Mouse (Mus musculus): ENCODE measurements around the gene Alk. TPM values are rescaled to one million over a fixed set of nuclear protein-coding genes. Genes with fewer than 3 reads are reported as not detected.

Alk gene
- polyA plus RNA-seq, 1 experiment from 2014 or later: 0.17 TPM

- H3K27ac ChIP-seq (ENCODE audit: low read depth, low read length): no peak overlapping the region
- H3K36me3 ChIP-seq (ENCODE audit: control insufficient read depth, insufficient read depth): no peaks in the 10 kb centered on the region
- H3K4me3 ChIP-seq (ENCODE audit: low read depth, low read length): no peak overlapping the region
- no peak for ATAC-seq
- H3K4me1 ChIP-seq (replicated peaks; ENCODE audit: control insufficient read depth, insufficient read depth, low read length): no peaks in the 10 kb centered on the region
- no peak overlapping the region for H3K9ac ChIP-seq (ENCODE audit: low read depth, low read length)
- no peaks in the 10 kb centered on the region for H3K27me3 ChIP-seq (replicated peaks; ENCODE audit: control insufficient read depth, insufficient read depth, low read length)
- no peak overlapping the region for H3K4me2 ChIP-seq (replicated peaks; ENCODE audit: low read depth)
- no peaks in the 10 kb centered on the region for H3K9me3 ChIP-seq (ENCODE audit: control insufficient read depth)
- 71% methylated on average over 6 of the region's 6 CpGs for WGBS
- TF ChIP-seq CTCF (IDR thresholded peaks at IDR 0.05; ENCODE audit: low read depth): no peak
Measured at GRCm38 (mm10) chr17:72005365-72005764, 599.1 kb downstream of the Alk start.

- no peaks in the 10 kb centered on the region for H3K36me3 ChIP-seq (ENCODE audit: control insufficient read depth, insufficient read depth)
- no peak for ATAC-seq
- H3K4me3 ChIP-seq (ENCODE audit: low read depth, low read length): no peak overlapping the region
- no peak overlapping the region for H3K4me2 ChIP-seq (replicated peaks; ENCODE audit: low read depth)
- 68% methylated on average over 5 of the region's 5 CpGs for WGBS
- H3K4me1 ChIP-seq (replicated peaks; ENCODE audit: control insufficient read depth, insufficient read depth, low read length): no peaks in the 10 kb centered on the region
- no peaks in the 10 kb centered on the region for H3K9me3 ChIP-seq (ENCODE audit: control insufficient read depth)
- no peak overlapping the region for H3K27ac ChIP-seq (ENCODE audit: low read depth, low read length)
- TF ChIP-seq CTCF (IDR thresholded peaks at IDR 0.05; ENCODE audit: low read depth): no peak
- no peaks in the 10 kb centered on the region for H3K27me3 ChIP-seq (replicated peaks; ENCODE audit: control insufficient read depth, insufficient read depth, low read length)
- no peak overlapping the region for H3K9ac ChIP-seq (ENCODE audit: low read depth, low read length)
Measured at GRCm38 (mm10) chr17:71999527-72000482, 604.6 kb downstream of the Alk start.

DNA sequence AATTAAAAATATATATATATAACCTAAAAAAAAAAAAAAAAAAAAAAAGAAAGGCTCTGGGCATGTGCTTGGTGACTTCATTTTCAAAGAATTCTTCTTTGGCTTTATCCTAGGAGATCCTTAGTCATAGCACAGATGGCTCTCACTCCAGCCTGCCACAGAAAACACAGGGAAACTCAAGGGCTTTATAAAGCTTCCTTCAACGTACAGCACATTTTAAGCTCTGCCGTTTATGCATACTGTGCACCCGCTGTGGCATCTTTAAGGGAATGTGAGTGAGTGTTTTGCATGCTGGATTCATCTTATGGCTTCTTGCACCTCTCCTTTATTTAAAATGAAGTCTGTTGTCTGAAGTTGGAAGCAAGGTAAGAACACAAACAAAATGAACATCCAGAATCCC, 606.7 kb downstream of the Alk start:
- ATAC-seq: no peak
- 77% methylated on average over 3 of the region's 3 CpGs for WGBS
- H3K27me3 ChIP-seq (replicated peaks; ENCODE audit: control insufficient read depth, insufficient read depth, low read length): no peaks in the 10 kb centered on the region

GRCm38 (mm10) chr17:71995539-71995938, 608.9 kb downstream of the Alk start:
- H3K4me1 ChIP-seq (replicated peaks; ENCODE audit: control insufficient read depth, insufficient read depth, low read length): no peaks in the 10 kb centered on the region
- no peaks in the 10 kb centered on the region for H3K36me3 ChIP-seq (ENCODE audit: control insufficient read depth, insufficient read depth)
- no peak overlapping the region for H3K4me2 ChIP-seq (replicated peaks; ENCODE audit: low read depth)
- no peak overlapping the region for H3K4me3 ChIP-seq (ENCODE audit: low read depth, low read length)
- no peak overlapping the region for H3K27ac ChIP-seq (ENCODE audit: low read depth, low read length)
- H3K9me3 ChIP-seq (ENCODE audit: control insufficient read depth): no peaks in the 10 kb centered on the region
- WGBS: 75% methylated on average over 3 of the region's 3 CpGs
- H3K27me3 ChIP-seq (replicated peaks; ENCODE audit: control insufficient read depth, insufficient read depth, low read length): no peaks in the 10 kb centered on the region
- ATAC-seq: no peak
- no peak for TF ChIP-seq CTCF (IDR thresholded peaks at IDR 0.05; ENCODE audit: low read depth)
- no peak overlapping the region for H3K9ac ChIP-seq (ENCODE audit: low read depth, low read length)

More for the DNA sequence above, 606.7 kb downstream of the Alk start:
- H3K4me1 ChIP-seq (replicated peaks; ENCODE audit: control insufficient read depth, insufficient read depth, low read length): no peaks in the 10 kb centered on the region
- H3K4me3 ChIP-seq (ENCODE audit: low read depth, low read length): no peak overlapping the region
- H3K27ac ChIP-seq (ENCODE audit: low read depth, low read length): no peak overlapping the region
- no peak for TF ChIP-seq CTCF (IDR thresholded peaks at IDR 0.05; ENCODE audit: low read depth)
- H3K4me2 ChIP-seq (replicated peaks; ENCODE audit: low read depth): no peak overlapping the region
- no peaks in the 10 kb centered on the region for H3K36me3 ChIP-seq (ENCODE audit: control insufficient read depth, insufficient read depth)
- H3K9me3 ChIP-seq (ENCODE audit: control insufficient read depth): no peaks in the 10 kb centered on the region
- H3K9ac ChIP-seq (ENCODE audit: low read depth, low read length): no peak overlapping the region

GRCm38 (mm10) chr17:71994144-71994543, 610.3 kb downstream of the Alk start:
- Histone ChIP-seq H3K4me2 (replicated peaks; ENCODE audit: low read depth) (no peak overlapping the region), H3K9ac (ENCODE audit: low read depth, low read length) (no peak overlapping the region), H3K27ac (ENCODE audit: low read depth, low read length) (no peak overlapping the region), H3K4me3 (ENCODE audit: low read depth, low read length) (no peak overlapping the region), H3K27me3 (replicated peaks; ENCODE audit: control insufficient read depth, insufficient read depth, low read length) (no peaks in the 10 kb centered on the region), H3K9me3 (ENCODE audit: control insufficient read depth) (no peaks in the 10 kb centered on the region), H3K36me3 (ENCODE audit: control insufficient read depth, insufficient read depth) (no peaks in the 10 kb centered on the region), H3K4me1 (replicated peaks; ENCODE audit: control insufficient read depth, insufficient read depth, low read length) (no peaks in the 10 kb centered on the region)
- TF ChIP-seq CTCF (IDR thresholded peaks at IDR 0.05; ENCODE audit: low read depth): no peak
- no peak for ATAC-seq
- 67% methylated on average over 1 of the region's 1 CpGs for WGBS

DNA sequence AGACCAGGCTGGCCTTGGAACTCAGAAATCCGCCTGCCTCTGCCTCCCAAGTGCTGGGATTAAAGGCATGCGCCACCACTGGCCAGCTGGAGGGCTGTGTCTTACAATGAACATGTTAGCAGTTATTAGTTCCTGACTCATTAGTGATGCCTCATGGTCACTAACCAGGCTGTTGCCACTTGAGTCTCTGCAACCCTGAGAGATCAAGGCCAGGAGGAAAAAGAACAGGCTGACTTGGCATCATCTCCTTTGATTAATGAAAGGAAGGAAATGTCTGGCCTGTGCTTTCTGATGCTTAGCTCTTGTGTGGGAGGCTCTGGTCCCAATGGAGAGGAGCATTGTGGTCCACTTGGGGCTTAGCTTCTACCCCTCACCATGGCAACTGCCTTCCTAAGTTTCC, 611.4 kb downstream of the Alk start:
- no peaks in the 10 kb centered on the region for H3K9me3 ChIP-seq (ENCODE audit: control insufficient read depth)
- H3K4me1 ChIP-seq (replicated peaks; ENCODE audit: control insufficient read depth, insufficient read depth, low read length): no peaks in the 10 kb centered on the region
- WGBS: 90% methylated on average over 2 of the region's 2 CpGs
- no peak overlapping the region for H3K4me3 ChIP-seq (ENCODE audit: low read depth, low read length)
- H3K9ac ChIP-seq (ENCODE audit: low read depth, low read length): no peak overlapping the region
- H3K4me2 ChIP-seq (replicated peaks; ENCODE audit: low read depth): no peak overlapping the region
- ATAC-seq: no peak
- TF ChIP-seq CTCF (IDR thresholded peaks at IDR 0.05; ENCODE audit: low read depth): no peak
- H3K27ac ChIP-seq (ENCODE audit: low read depth, low read length): no peak overlapping the region
- no peaks in the 10 kb centered on the region for H3K27me3 ChIP-seq (replicated peaks; ENCODE audit: control insufficient read depth, insufficient read depth, low read length)
- H3K36me3 ChIP-seq (ENCODE audit: control insufficient read depth, insufficient read depth): no peaks in the 10 kb centered on the region

Measured in intestine, postnatal 0 days (tissue).